Mouse (Mus musculus): ENCODE data around the gene Dcst2.
A peak's percentile ranks its signal among the peaks of the same experiment; 100 is the strongest.

Dcst2 gene

GRCm38 (mm10) chr3:89417840-89418169 is 56.0 kb downstream of the Dcst2 start:
- no peak for DNase-seq

GRCm38 (mm10) chr3:89418170-89418860 is 56.5 kb downstream of the Dcst2 start, which contains the start of the genes Cks1b and Shc1:
Gene Cks1b (minus strand): TSS chr3:89418383.
Gene Shc1 (plus strand): TSS chr3:89418443.
- DNase-seq: peak; percentile 93

DNA sequence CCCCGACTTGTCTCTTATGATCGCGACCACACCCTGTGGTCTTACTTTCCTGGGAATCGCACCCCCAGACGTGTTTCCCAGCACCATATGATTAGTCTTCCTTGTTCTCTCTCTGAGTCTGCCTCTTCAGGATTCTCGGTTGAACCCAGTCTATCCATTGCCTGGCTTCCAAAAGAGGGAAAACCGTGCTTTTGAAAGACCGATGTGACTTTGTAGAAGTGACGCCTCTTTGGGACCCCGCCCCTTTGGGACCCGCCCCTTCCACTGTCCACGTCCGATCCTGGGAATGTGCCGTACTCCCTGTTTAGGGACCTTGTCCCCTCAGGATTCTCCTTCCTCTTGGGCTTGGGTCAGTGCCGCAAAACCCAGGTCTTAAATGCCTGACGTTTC is 57.1 kb downstream of the Dcst2 start:
- no peak for DNase-seq

DNA sequence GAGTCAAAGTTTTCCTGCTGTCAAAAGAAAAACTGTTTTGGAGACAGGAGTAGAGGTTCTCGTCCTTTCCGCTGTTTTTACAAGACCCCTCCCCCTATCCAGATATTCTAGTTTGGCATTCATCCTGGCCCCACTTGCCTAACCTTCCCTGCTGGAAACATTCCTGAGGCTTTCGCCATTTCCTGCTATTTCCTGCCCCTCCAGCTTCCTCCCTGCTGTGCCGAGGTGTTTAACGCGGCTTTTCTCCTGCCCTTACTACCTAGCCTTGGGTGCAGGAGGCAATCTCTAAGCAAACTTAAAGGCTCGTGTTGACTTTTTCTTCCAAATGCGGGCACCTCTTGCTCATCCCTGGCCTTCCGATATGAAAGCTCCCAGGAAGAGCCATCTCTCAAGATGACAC is 57.8 kb downstream of the Dcst2 start:
- DNase-seq: peak; percentile 40

GRCm38 (mm10) chr3:89419981-89420380 is 58.2 kb downstream of the Dcst2 start:
- peak; percentile 7 for DNase-seq

DNA sequence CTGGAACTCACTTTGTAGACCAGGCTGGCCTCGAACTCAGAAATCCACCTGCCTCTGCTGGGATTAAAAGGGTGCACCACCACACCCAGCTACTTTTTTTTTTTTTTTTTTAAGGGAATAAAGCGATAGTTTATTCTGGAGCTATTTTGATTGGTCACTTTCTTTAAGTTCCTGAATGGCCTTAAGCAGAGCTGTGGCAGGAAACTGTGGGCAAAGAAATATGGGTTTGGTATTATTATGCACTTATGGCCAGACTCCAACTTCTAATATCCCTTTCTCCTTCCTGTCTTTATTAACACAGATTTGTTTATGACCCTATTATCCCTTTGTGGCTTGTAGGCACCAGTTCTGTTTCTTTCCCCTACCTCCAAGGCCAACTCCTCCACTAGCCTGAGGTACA is 58.6 kb downstream of the Dcst2 start:
- no peak for DNase-seq

- peak; percentile 64 for DNase-seq
These were observed 59.4 kb downstream of the Dcst2 start for GRCm38 (mm10) chr3:89421002-89421774.

DNA sequence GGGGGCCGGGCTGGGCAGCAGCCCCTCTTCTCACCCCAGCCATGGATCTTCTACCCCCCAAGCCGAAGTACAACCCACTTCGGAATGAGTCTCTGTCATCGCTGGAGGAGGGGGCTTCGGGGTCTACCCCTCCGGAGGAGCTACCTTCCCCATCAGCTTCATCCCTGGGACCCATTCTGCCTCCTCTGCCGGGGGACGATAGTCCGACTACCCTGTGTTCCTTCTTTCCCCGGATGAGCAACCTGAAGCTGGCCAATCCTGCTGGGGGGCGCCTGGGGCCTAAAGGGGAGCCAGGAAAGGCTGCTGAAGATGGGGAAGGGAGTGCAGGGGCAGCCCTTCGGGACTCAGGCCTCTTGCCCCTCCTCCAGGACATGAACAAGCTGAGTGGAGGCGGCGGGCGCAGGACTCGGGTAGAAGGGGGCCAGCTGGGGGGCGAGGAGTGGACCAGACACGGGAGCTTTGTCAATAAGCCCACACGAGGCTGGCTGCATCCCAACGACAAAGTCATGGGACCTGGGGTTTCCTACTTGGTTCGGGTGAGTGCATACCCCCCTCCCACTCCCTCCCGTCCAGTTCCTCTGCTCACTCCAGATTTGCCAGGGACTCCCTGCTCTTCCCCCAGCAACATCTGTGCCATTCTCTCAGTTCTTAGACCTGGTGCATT is 60.2 kb downstream of the Dcst2 start:
- DNase-seq: no peak

- DNase-seq: no peak
These were observed 60.9 kb downstream of the Dcst2 start for GRCm38 (mm10) chr3:89422556-89423205.

DNA sequence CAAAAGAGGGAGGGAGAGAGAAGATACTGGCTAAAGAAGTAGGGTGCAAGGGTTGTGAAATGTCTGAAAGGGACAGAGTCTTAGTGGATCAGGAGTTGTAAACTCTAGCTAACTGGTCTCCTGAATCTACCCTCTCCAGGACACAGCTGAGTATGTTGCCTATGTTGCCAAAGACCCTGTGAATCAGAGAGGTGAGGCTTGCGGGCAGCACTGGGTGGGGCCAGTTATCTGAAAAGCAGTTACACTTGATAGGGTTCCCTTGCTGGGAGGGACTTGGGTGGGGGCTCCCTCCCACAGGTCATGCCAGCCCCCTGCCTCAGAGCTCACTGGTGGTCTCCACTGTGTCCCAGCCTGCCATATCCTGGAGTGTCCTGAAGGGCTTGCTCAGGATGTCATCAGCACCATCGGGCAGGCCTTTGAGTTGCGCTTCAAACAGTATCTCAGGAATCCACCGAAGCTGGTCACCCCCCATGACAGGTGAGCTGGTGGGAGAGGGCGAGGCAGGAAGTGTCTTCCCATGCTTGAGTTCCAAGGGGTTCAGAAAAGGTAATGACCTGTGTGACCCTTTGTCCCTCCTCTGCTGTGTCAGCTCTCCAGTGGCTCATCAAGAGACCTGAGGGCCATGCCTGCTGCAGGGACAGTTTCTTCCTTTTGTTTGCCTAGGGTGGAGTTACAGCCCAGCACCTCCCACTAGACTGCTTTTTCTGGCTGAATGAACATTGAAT is 62.8 kb downstream of the Dcst2 start:
- no peak for DNase-seq

DNA sequence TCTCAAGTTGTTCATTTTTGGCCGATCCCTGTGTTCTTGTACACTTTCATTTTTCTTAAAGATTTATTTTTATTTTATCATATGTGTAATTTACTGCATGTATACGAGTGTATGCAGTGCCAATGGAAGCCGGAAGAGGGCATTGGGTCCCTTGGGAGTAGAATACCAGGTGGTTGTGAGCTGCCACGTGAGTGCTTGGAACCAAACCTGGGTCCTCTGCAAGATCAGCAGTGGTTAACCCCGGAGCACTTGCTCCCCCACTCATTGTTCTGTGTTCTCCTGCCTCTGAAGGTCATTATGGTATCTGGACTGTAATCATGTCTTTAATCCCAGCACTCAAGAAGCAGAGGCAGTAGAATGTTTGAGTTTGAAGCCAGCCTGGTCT is 63.4 kb downstream of the Dcst2 start:
- DNase-seq: no peak

- DNase-seq: no peak
These were observed 64.1 kb downstream of the Dcst2 start for GRCm38 (mm10) chr3:89425876-89426275.
